Mouse (Mus musculus): ENCODE measurements around the gene Eps15l1. TPM values are rescaled to one million over a fixed set of nuclear protein-coding genes. Genes with fewer than 3 reads are reported as not detected.
A peak's percentile ranks its signal among the peaks of the same experiment; 100 is the strongest.

Eps15l1 gene
- polyA plus RNA-seq, 1 experiment from 2014 or later: 47.4 TPM

DNA sequence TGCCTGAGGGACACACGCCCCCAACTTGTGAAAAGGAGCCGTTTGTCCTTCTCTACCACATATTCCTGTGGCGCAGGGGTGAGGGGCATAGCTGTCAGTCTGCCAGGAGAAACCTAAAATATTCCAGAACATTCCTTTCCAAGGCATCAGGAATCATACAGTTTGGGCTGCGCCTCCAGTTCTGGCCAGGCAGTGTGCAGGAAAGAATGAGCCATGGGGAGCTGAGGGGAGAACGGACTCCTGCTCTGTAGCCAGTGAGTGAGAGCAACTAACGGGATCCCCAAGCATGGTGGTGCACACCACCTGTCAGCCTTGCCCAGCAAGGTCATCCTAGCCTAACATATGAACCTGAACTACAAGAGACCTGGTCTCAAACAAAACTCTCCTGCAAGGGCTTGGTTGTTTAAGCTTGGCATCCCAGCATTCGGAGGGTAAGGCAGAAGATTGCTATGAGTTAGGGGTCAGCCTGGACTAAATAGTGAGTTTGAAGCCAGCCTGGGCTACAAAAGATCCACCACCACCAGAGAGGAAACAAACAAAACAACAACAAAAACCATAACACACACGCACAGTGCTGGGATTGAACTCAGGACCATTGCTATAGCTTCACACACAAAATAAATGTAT lies 118.2 kb downstream of the Eps15l1 start:
- no peak overlapping the region for H3K4me2 ChIP-seq
- no peak for ATAC-seq (ENCODE audit: insufficient number of reproducible peaks, low FRiP score)

DNA sequence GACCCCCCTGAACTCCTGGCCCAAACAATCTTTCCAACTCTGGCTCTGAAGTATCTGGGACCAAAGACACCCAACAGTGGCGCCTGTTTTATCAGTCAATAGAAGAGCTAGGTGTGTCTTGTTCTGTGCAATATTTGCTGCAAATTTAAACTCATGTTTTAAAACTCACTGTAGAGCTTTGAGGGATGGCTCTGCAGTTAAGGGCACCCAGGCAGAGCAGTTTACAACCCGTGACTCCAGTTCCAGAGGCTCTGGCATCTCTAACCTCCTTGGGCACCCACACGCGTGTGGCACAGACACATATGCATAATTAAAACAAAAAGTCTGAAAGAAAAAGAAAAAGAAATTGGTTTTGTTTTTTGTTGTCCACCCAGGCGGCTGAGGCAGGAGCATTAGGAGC lies 119.8 kb downstream of the Eps15l1 start:
- Histone ChIP-seq H3K9me3 (replicated peaks) (no peaks in the 10 kb centered on the region), H3K36me3 (no peaks in the 10 kb centered on the region), H3K4me2 (no peak overlapping the region), H3K27me3 (replicated peaks) (no peaks in the 10 kb centered on the region; the same call in 1 of the 2 replicates), H3K27ac (ENCODE audit: poor library complexity, severe bottlenecking) (no peak overlapping the region), H3K4me3 (no peak overlapping the region), H3K9ac (no peak overlapping the region), H3K4me1 (replicated peaks) (peaks cover 11% of the 10 kb centered on the region)
- WGBS: 76% methylated on average over 5 of the region's 5 CpGs
- ATAC-seq (ENCODE audit: insufficient number of reproducible peaks, low FRiP score): no peak

More for the DNA sequence above, 118.2 kb downstream of the Eps15l1 start:
- 46% methylated on average over 8 of the region's 8 CpGs for WGBS
- no peaks in the 10 kb centered on the region for H3K9me3 ChIP-seq (replicated peaks)
- no peaks in the 10 kb centered on the region for H3K36me3 ChIP-seq
- peaks cover 14% of the 10 kb centered on the region for H3K4me1 ChIP-seq (replicated peaks)
- H3K9ac ChIP-seq: peak overlapping the region; percentile 52; the same call in 1 of the 2 replicates
- H3K27ac ChIP-seq (ENCODE audit: poor library complexity, severe bottlenecking): peak overlapping the region; percentile 34; the same call in 1 of the 2 replicates
- H3K27me3 ChIP-seq (replicated peaks): no peaks in the 10 kb centered on the region; the same call in 1 of the 2 replicates
- no peak overlapping the region for H3K4me3 ChIP-seq

DNA sequence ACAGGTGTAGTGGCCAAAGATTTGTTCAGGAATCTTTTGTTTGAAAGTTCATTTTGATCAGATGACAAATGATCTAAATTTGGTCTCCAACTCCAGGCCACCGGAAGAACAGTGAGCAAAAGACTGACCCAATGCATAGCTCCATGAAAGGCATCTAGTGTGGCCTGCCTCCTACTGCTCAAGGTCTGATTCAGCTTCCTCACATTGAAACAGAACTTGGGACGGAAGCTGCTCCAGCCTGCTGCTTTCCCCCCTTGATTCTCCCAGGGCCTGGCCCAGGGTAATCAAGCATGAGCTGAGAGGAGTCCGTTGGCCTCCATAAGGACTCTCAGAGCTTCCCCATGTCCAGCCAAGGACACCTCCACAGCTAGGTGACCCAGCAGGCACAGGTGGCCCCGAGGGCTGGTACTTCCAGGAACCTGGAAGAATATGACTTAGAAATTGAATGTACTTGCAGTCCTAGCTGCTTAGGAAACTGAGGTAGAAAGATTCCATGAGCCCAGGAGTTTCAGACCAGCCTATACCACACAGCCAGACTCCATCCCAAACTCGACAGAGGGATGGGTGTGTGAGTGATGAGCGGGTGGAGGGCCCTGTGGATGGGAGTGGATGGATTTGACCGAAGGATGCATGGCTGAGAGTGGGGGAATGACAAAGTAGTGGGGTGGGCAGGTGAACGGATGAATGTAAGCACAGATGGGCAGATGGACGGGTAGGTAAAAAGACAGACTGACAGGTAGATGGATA lies 120.4 kb downstream of the Eps15l1 start:
- Histone ChIP-seq H3K4me3 (no peak overlapping the region), H3K4me2 (no peak overlapping the region), H3K27ac (ENCODE audit: poor library complexity, severe bottlenecking) (no peak overlapping the region), H3K4me1 (replicated peaks) (peaks cover 15% of the 10 kb centered on the region), H3K9ac (no peak overlapping the region), H3K36me3 (no peaks in the 10 kb centered on the region), H3K27me3 (replicated peaks) (no peaks in the 10 kb centered on the region; the same call in 1 of the 2 replicates), H3K9me3 (replicated peaks) (no peaks in the 10 kb centered on the region)
- 71% methylated on average over 9 of the region's 9 CpGs for WGBS
- no peak for ATAC-seq (ENCODE audit: insufficient number of reproducible peaks, low FRiP score)

DNA sequence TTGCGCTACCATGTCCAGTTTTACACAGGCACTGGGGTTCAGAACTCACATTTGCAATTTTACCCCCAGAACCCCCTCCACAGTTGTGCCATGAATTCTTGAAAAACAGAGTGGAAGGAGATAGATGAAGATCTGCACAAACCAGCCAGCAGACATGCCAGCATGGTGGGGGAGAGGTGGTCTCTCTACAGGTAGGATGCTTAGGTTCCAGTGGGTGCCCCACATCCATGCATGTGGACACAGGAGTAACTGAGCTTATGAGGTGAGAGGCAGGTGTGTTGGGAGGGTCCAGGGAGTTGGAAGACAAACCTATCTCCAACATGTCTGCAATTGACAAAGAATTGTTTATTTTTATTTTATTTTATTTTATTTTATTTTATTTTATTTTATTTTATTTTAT lies 122.3 kb downstream of the Eps15l1 start:
- no peaks in the 10 kb centered on the region; the same call in 1 of the 2 replicates for H3K27me3 ChIP-seq (replicated peaks)
- H3K36me3 ChIP-seq: no peaks in the 10 kb centered on the region
- no peak overlapping the region for H3K9ac ChIP-seq
- no peak overlapping the region for H3K4me2 ChIP-seq
- no peaks in the 10 kb centered on the region for H3K9me3 ChIP-seq (replicated peaks)
- H3K27ac ChIP-seq (ENCODE audit: poor library complexity, severe bottlenecking): no peak overlapping the region
- peaks cover 32% of the 10 kb centered on the region for H3K4me1 ChIP-seq (replicated peaks)
- 80% methylated on average over 1 of the region's 1 CpGs for WGBS
- no peak for ATAC-seq (ENCODE audit: insufficient number of reproducible peaks, low FRiP score)
- H3K4me3 ChIP-seq: no peak overlapping the region

DNA sequence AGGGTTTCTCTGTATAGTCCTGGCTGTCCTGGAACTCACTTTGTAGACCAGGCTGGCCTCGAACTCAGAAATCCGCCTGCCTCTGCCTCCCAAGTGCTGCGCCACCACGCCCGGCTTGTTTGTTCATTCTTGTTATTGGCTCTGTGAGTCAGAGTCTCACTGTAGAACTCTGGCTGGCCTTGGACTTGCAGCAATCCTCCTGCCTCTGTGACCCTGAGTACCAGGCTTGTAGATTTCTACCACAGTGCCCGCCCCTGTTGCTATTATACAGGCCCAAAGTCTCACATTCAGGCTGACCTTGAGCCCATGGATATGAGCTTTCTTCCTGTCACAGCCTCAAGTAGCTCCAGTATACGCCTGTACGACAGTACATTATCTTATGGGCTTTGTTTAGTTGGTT lies 124.7 kb downstream of the Eps15l1 start:
- no peak for ATAC-seq (ENCODE audit: insufficient number of reproducible peaks, low FRiP score)
- Histone ChIP-seq H3K36me3 (no peaks in the 10 kb centered on the region), H3K9ac (no peak overlapping the region), H3K9me3 (replicated peaks) (no peaks in the 10 kb centered on the region), H3K4me2 (no peak overlapping the region), H3K27me3 (replicated peaks) (no peaks in the 10 kb centered on the region; the same call in 1 of the 2 replicates), H3K27ac (ENCODE audit: poor library complexity, severe bottlenecking) (0 out of 2 replicates have a peak overlapping the region, but pooled peaks have one; percentile 44), H3K4me1 (replicated peaks) (peaks cover 22% of the 10 kb centered on the region), H3K4me3 (no peak overlapping the region)
- 90% methylated on average over 8 of the region's 8 CpGs for WGBS

DNA sequence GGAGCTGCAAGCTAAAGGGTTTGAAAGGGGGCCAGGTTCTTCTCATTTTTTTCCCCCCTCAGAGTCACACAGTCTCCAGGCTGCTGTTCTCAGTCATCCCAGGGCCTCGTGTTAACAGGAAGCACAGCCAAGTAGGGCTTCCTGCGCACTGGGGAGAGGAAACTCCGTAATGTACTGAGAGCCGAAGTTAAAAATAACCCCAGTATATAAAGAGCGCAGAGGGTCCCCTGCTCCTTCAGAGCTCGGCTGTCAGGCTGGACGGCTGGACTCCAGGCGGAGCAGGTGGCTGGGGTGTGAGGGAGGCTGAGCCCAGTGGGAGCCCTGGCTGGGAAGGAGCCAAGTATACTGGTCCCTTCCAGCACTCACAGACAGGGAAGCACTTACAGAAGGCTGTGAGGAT lies 125.6 kb downstream of the Eps15l1 start:
- no peaks in the 10 kb centered on the region for H3K36me3 ChIP-seq
- peaks cover 22% of the 10 kb centered on the region for H3K4me1 ChIP-seq (replicated peaks)
- 0 out of 2 replicates have a peak overlapping the region, but pooled peaks have one; percentile 38 for H3K9ac ChIP-seq
- H3K4me3 ChIP-seq: no peak overlapping the region
- H3K4me2 ChIP-seq: peak overlapping the region; percentile 23; the same call in 1 of the 2 replicates
- 7% methylated on average over 8 of the region's 8 CpGs for WGBS
- no peaks in the 10 kb centered on the region for H3K9me3 ChIP-seq (replicated peaks)
- peak overlapping the region; percentile 96 for H3K27ac ChIP-seq (ENCODE audit: poor library complexity, severe bottlenecking)
- peak; percentile 93 for ATAC-seq (ENCODE audit: insufficient number of reproducible peaks, low FRiP score)
- no peaks in the 10 kb centered on the region; the same call in 1 of the 2 replicates for H3K27me3 ChIP-seq (replicated peaks)

DNA sequence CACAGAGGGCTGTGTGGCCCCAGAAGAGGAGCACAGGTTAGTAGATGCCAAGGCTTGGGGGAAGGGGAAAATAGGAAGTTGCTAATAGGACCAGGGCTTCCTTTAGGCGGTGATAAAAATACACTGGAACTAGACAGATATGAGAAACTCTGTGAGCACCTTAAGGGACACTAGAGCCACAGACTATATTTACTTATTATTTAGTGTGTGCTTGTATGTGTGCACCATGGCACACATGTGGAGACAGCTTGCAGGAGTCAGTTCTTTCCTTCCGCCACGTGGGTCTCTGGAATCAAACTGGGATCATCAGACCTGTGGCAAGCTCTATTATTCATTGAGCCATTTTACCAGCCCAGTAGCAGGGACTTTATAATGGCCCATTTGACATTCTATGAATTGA lies 126.1 kb downstream of the Eps15l1 start:
- H3K36me3 ChIP-seq: no peaks in the 10 kb centered on the region
- H3K4me3 ChIP-seq: no peak overlapping the region
- H3K4me1 ChIP-seq (replicated peaks): peaks cover 22% of the 10 kb centered on the region
- H3K27ac ChIP-seq (ENCODE audit: poor library complexity, severe bottlenecking): peak overlapping the region; percentile 96
- H3K4me2 ChIP-seq: no peak overlapping the region
- ATAC-seq (ENCODE audit: insufficient number of reproducible peaks, low FRiP score): no peak
- H3K9me3 ChIP-seq (replicated peaks): no peaks in the 10 kb centered on the region
- WGBS: 53% methylated on average over 3 of the region's 3 CpGs
- no peaks in the 10 kb centered on the region for H3K27me3 ChIP-seq (replicated peaks)
- H3K9ac ChIP-seq: 0 out of 2 replicates have a peak overlapping the region, but pooled peaks have one; percentile 38

DNA sequence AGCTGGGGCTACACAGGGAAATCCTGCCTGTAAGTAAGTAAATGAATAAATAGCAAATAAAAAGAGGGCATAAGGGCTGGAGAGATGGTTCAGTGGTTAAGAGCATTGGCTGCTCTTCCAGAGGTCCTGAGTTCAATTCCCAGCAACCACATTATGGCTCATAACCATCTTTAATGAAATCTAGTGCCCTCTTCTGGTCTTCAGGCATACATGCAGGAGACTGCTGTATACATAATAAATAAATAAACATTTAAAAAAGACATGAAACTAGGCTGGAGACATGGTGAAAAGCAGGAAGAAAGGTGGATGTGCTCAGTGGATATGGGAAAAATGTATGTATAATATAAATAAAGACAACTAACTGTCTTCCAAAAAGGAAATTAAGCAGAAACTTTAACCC lies 128.0 kb downstream of the Eps15l1 start:
- no peak overlapping the region for H3K4me2 ChIP-seq
- H3K36me3 ChIP-seq: no peaks in the 10 kb centered on the region
- no peaks in the 10 kb centered on the region for H3K27me3 ChIP-seq (replicated peaks)
- H3K4me1 ChIP-seq (replicated peaks): peaks cover 22% of the 10 kb centered on the region
- no peaks in the 10 kb centered on the region for H3K9me3 ChIP-seq (replicated peaks)
- no peak overlapping the region for H3K9ac ChIP-seq
- no peak overlapping the region for H3K4me3 ChIP-seq
- no peak for ATAC-seq (ENCODE audit: insufficient number of reproducible peaks, low FRiP score)
- no peak overlapping the region for H3K27ac ChIP-seq (ENCODE audit: poor library complexity, severe bottlenecking)

DNA sequence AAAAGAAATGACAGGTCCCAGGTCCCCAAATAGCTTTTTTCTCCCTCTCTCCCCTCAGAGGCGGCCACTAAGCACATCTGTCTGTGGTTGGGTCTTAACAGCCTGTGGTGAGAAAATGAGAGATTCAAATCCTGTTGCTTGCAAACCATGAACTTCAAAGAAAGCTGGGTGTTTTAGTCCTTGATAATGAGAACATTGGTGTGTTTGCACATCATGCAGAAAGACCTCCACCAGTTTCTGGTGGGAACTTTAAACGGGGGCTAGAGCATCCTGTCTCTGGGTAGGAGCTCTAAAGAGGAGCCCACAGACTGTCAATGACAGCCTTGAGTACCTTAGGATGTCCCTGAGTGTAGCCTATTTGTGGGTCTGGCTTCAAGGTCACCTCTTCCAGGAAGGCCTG lies 130.2 kb downstream of the Eps15l1 start:
- Histone ChIP-seq H3K4me1 (replicated peaks) (peaks cover 21% of the 10 kb centered on the region), H3K9ac (no peak overlapping the region), H3K4me2 (no peak overlapping the region), H3K4me3 (no peak overlapping the region), H3K27me3 (replicated peaks) (no peaks in the 10 kb centered on the region), H3K27ac (ENCODE audit: poor library complexity, severe bottlenecking) (no peak overlapping the region), H3K36me3 (no peaks in the 10 kb centered on the region), H3K9me3 (replicated peaks) (no peaks in the 10 kb centered on the region)
- ATAC-seq (ENCODE audit: insufficient number of reproducible peaks, low FRiP score): no peak
- 51% methylated on average over 2 of the region's 2 CpGs for WGBS
